Comparison of ENCODE assay signal across 12 mouse cellular contexts in genomic region chr13:31189116-31189515, GRCm38 (mm10).
"Had no signal": no experiment of that assay in that cellular context is flagged by ENCODE, and none has a peak within 500 bp of the region (broad histone marks: within the 10 kb centered on the region; RNA-seq: fewer than 3 reads in every experiment).

No protein-coding gene starts in this region.

- H3K27me3 ChIP-seq: liver, embryonic 12.5 days; lung, embryonic 15.5 days; neural tube, embryonic 13.5 days had no signal

- H3K4me2 ChIP-seq: liver, embryonic 12.5 days; lung, embryonic 15.5 days; neural tube, embryonic 13.5 days had no signal

- H3K4me1 ChIP-seq: limb, embryonic 10.5 days; liver, embryonic 12.5 days; midbrain, embryonic 10.5 days; neural tube, embryonic 13.5 days had no signal

- H3K4me3 ChIP-seq: layer of hippocampus, adult 2 months; limb, embryonic 10.5 days; liver, embryonic 12.5 days; lung, embryonic 15.5 days; midbrain, embryonic 10.5 days; neural tube, embryonic 13.5 days had no signal

- H3K27ac ChIP-seq: layer of hippocampus, adult 2 months; limb, embryonic 10.5 days; liver, embryonic 12.5 days; lung, embryonic 15.5 days; midbrain, embryonic 10.5 days; neural tube, embryonic 13.5 days had no signal

- H3K9ac ChIP-seq: liver, embryonic 12.5 days; lung, embryonic 15.5 days; neural tube, embryonic 13.5 days had no signal

- H3K9me3 ChIP-seq: limb, embryonic 10.5 days; liver, embryonic 12.5 days; lung, embryonic 15.5 days; midbrain, embryonic 10.5 days; neural tube, embryonic 13.5 days had no signal

- H3K36me3 ChIP-seq: limb, embryonic 10.5 days; liver, embryonic 12.5 days; lung, embryonic 15.5 days; midbrain, embryonic 10.5 days; neural tube, embryonic 13.5 days had no signal

- ATAC-seq: liver, embryonic 12.5 days had no signal

- DNase-seq: kidney, adult 18-20 months; kidney, postnatal 10 days; kidney, postnatal 4 days; midbrain, embryonic 14.5 days; right cerebral cortex, postnatal 14 days; thymus, postnatal 4 days had no signal
